Mouse (Mus musculus): Measurements from ENCODE around the gene BC005561. TPM values are rescaled to one million over a fixed set of nuclear protein-coding genes. Genes with fewer than 3 reads are reported as not detected.
"Not testable (repeated sequence)": the region's sequence is repeated elsewhere in the genome, so short reads cannot be mapped to it uniquely, and the experiment has no call there.

Gene BC005561
- total and polyA plus RNA-seq, 2 experiments from 2014 or later, result 6.3 to 9.1 TPM

- peak overlapping the region; percentile 80 for H3K9ac ChIP-seq
- 25% methylated on average over 6 of the region's 6 CpGs for WGBS
- 0 out of 2 replicates have a peak, but pooled peaks cover 5% of the 10 kb centered on the region for H3K9me3 ChIP-seq (ENCODE audit: low read length)
- ATAC-seq (no peak), DNase-seq (peak; percentile 52)
- no peak for TF ChIP-seq CTCF (IDR thresholded peaks at IDR 0.05; ENCODE audit: low read depth)
- H3K4me3 ChIP-seq (ENCODE audit: low read depth, low read length), result peak overlapping the region; percentile 51
- H3K4me2 ChIP-seq (ENCODE audit: low read depth), result peak overlapping the region; percentile 37
- no peaks in the 10 kb centered on the region for H3K27me3 ChIP-seq (ENCODE audit: insufficient read depth, low read length)
- H3K4me1 ChIP-seq (ENCODE audit: insufficient read depth), result no peaks in the 10 kb centered on the region
- H3K36me3 ChIP-seq (ENCODE audit: insufficient read depth), result peaks cover 8% of the 10 kb centered on the region; the same call in 1 of the 2 replicates
- peak overlapping the region; percentile 9; the same call in 1 of the 2 replicates for H3K27ac ChIP-seq (ENCODE audit: low read depth, low read length)
These were observed 62.6 kb downstream of the BC005561 start for GRCm38 (mm10) chr5:104570766-104571165.

GRCm38 (mm10) chr5:104571282-104571921 lies 63.2 kb downstream of the BC005561 start:
- not testable (repeated sequence) for H3K27me3 ChIP-seq (ENCODE audit: insufficient read depth, low read length); H3K9me3 ChIP-seq (ENCODE audit: low read length); H3K4me1 ChIP-seq (ENCODE audit: insufficient read depth); H3K36me3 ChIP-seq (ENCODE audit: insufficient read depth)
- peak overlapping the region; percentile 52 for H3K4me2 ChIP-seq (ENCODE audit: low read depth)
- peak overlapping the region; percentile 80 for H3K9ac ChIP-seq
- peak; percentile 95 for DNase-seq
- peak overlapping the region; percentile 89 for H3K27ac ChIP-seq (ENCODE audit: low read depth, low read length)
- 6% methylated on average over 18 of the region's 19 CpGs for WGBS
- peak; percentile 99 for ATAC-seq
- H3K4me3 ChIP-seq (ENCODE audit: low read depth, low read length), result peak overlapping the region; percentile 51

Other genes starting within 250 kb of the BC005561 start
- 2.6 and 20.2 TPM in 2 replicates for gene Ibsp, start 209.2 kb upstream of the BC005561 start, total RNA-seq (2014; rRNA removed)
- gene Ibsp, start 209.2 kb upstream of the BC005561 start, polyA plus RNA-seq (2015; fragmentation: Nextera tagmentation; extraction: Ambion mirVana), result 0.33 and 0.50 TPM in 2 replicates
- gene Mepe, start 183.0 kb upstream of the BC005561 start, total RNA-seq (2014; rRNA removed), result 0.14 TPM in 1 of 2 replicates, not detected in the other
- not detected in 2 replicates for gene Mepe, start 183.0 kb upstream of the BC005561 start, polyA plus RNA-seq (2015; fragmentation: Nextera tagmentation; extraction: Ambion mirVana)
- gene Spp1, start 73.2 kb upstream of the BC005561 start, total RNA-seq (2014; rRNA removed), result 28.4 and 80.6 TPM in 2 replicates
- gene Spp1, start 73.2 kb upstream of the BC005561 start, polyA plus RNA-seq (2015; fragmentation: Nextera tagmentation; extraction: Ambion mirVana), result 60.0 and 67.8 TPM in 2 replicates
- 19.8 and 25.4 TPM in 2 replicates for gene Pkd2, start 48.9 kb upstream of the BC005561 start, total RNA-seq (2014; rRNA removed)
- gene Pkd2, start 48.9 kb upstream of the BC005561 start, polyA plus RNA-seq (2015; fragmentation: Nextera tagmentation; extraction: Ambion mirVana), result 4.0 and 6.2 TPM in 2 replicates